Mouse (Mus musculus): ENCODE data around the gene Pcyt1a. TPM values are rescaled to one million over a fixed set of nuclear protein-coding genes. Genes with fewer than 3 reads are reported as not detected.

Pcyt1a gene
- total RNA-seq, 2 experiments from 2014 or later: 103 to 164 TPM

GRCm38 (mm10) chr16:32523462-32524243 lies 92.9 kb downstream of the Pcyt1a start:
- ATAC-seq (replicated peaks; ENCODE audit: low FRiP score, poor library complexity, severe bottlenecking): no peak

- no peak for ATAC-seq (replicated peaks; ENCODE audit: low FRiP score, poor library complexity, severe bottlenecking)
Observed at GRCm38 (mm10) chr16:32524244-32524615, 93.5 kb downstream of the Pcyt1a start.

Other genes with a start within 250 kb of the Pcyt1a start
- 1.9 and 2.7 TPM in 2 replicates for gene Fbxo45, start 183.8 kb upstream of the Pcyt1a start, total RNA-seq (2015; ENCODE audit: low replicate concordance)
- 8.0 and 10.0 TPM in 2 replicates for gene Fbxo45, start 183.8 kb upstream of the Pcyt1a start, total RNA-seq (2017; ENCODE audit: low replicate concordance)
- 0.58 and 2.3 TPM in 2 replicates for gene Wdr53, start 183.7 kb upstream of the Pcyt1a start, total RNA-seq (2015; ENCODE audit: low replicate concordance)
- gene Wdr53, start 183.7 kb upstream of the Pcyt1a start, total RNA-seq (2017; ENCODE audit: low replicate concordance): 5.3 and 5.6 TPM in 2 replicates
- not detected in 2 replicates for gene Smco1, start 159.5 kb upstream of the Pcyt1a start, total RNA-seq (2015; ENCODE audit: low replicate concordance)
- not detected in 2 replicates for gene Smco1, start 159.5 kb upstream of the Pcyt1a start, total RNA-seq (2017; ENCODE audit: low replicate concordance)
- gene Rnf168, start 153.5 kb upstream of the Pcyt1a start, total RNA-seq (2015; ENCODE audit: low replicate concordance): 5.0 and 10.0 TPM in 2 replicates
- gene Rnf168, start 153.5 kb upstream of the Pcyt1a start, total RNA-seq (2017; ENCODE audit: low replicate concordance): 27.6 and 29.0 TPM in 2 replicates
- 52.1 and 72.9 TPM in 2 replicates for gene Ubxn7, start 98.7 kb upstream of the Pcyt1a start, total RNA-seq (2015; ENCODE audit: low replicate concordance)
- 58.9 and 66.2 TPM in 2 replicates for gene Ubxn7, start 98.7 kb upstream of the Pcyt1a start, total RNA-seq (2017; ENCODE audit: low replicate concordance)
- not detected in 2 replicates for gene Tm4sf19, start 30.4 kb upstream of the Pcyt1a start, total RNA-seq (2015; ENCODE audit: low replicate concordance)
- 0.70 TPM in 1 of 2 replicates, not detected in the other for gene Tm4sf19, start 30.4 kb upstream of the Pcyt1a start, total RNA-seq (2017; ENCODE audit: low replicate concordance)
- 0.96 and 15.7 TPM in 2 replicates for gene Tctex1d2, start 11.2 kb upstream of the Pcyt1a start, total RNA-seq (2015; ENCODE audit: low replicate concordance)
- gene Tctex1d2, start 11.2 kb upstream of the Pcyt1a start, total RNA-seq (2017; ENCODE audit: low replicate concordance): 3.7 and 8.1 TPM in 2 replicates
- not detected in 2 replicates for gene Slc51a, start 57.0 kb downstream of the Pcyt1a start, total RNA-seq (2015; ENCODE audit: low replicate concordance)
- not detected in 2 replicates for gene Slc51a, start 57.0 kb downstream of the Pcyt1a start, total RNA-seq (2017; ENCODE audit: low replicate concordance)
- not detected in 2 replicates for gene Zdhhc19, start 65.3 kb downstream of the Pcyt1a start, total RNA-seq (2015; ENCODE audit: low replicate concordance)
- not detected in 2 replicates for gene Zdhhc19, start 65.3 kb downstream of the Pcyt1a start, total RNA-seq (2017; ENCODE audit: low replicate concordance)
- 1,871 and 1,887 TPM in 2 replicates for gene Tfrc, start 178.0 kb downstream of the Pcyt1a start, total RNA-seq (2015; ENCODE audit: low replicate concordance)
- gene Tfrc, start 178.0 kb downstream of the Pcyt1a start, total RNA-seq (2017; ENCODE audit: low replicate concordance): 2,733 and 3,492 TPM in 2 replicates
- gene Tnk2, start 213.0 kb downstream of the Pcyt1a start, total RNA-seq (2015; ENCODE audit: low replicate concordance): 15.8 and 33.2 TPM in 2 replicates
- gene Tnk2, start 213.0 kb downstream of the Pcyt1a start, total RNA-seq (2017; ENCODE audit: low replicate concordance): 19.6 and 29.7 TPM in 2 replicates